Mouse (Mus musculus): ENCODE data around the gene Klhl35. TPM values are rescaled to one million over a fixed set of nuclear protein-coding genes. Genes with fewer than 3 reads are reported as not detected.
"Not testable (repeated sequence)": the region's sequence is repeated elsewhere in the genome, so short reads cannot be mapped to it uniquely, and the experiment has no call there.

Klhl35 gene
- polyA plus RNA-seq, 1 experiment: not detected

GRCm38 (mm10) chr7:99484679-99485078, 18.9 kb downstream of the Klhl35 start:
- Histone ChIP-seq H3K4me3 (replicated peaks; ENCODE audit: control insufficient read depth, low read depth, low read length) (no peak overlapping the region), H3K27ac (ENCODE audit: control insufficient read depth, insufficient read depth, low read depth, low read length, poor library complexity) (no peak overlapping the region), H3K4me1 (ENCODE audit: control insufficient read depth, insufficient read depth, low read length) (peaks cover 2% of the 10 kb centered on the region)
- TF ChIP-seq POLR2A (IDR thresholded peaks at IDR 0.05; ENCODE audit: borderline replicate concordance, control insufficient read depth, low read depth, low read length): no peak
- 88% methylated on average over 1 of the region's 1 CpGs for WGBS

GRCm38 (mm10) chr7:99489708-99490107, 23.9 kb downstream of the Klhl35 start:
- H3K4me3 ChIP-seq (replicated peaks; ENCODE audit: control insufficient read depth, low read depth, low read length): no peak overlapping the region
- 88% methylated on average over 5 of the region's 5 CpGs for WGBS

GRCm38 (mm10) chr7:99499128-99499527, 33.3 kb downstream of the Klhl35 start:
- WGBS: 79% methylated on average over 1 of the region's 1 CpGs
- H3K27ac ChIP-seq (ENCODE audit: control insufficient read depth, insufficient read depth, low read depth, low read length, poor library complexity): no peak overlapping the region
- H3K4me3 ChIP-seq (replicated peaks; ENCODE audit: control insufficient read depth, low read depth, low read length): no peak overlapping the region
- TF ChIP-seq POLR2A (IDR thresholded peaks at IDR 0.05; ENCODE audit: borderline replicate concordance, control insufficient read depth, low read depth, low read length) (no peak), CTCF (IDR thresholded peaks at IDR 0.05; ENCODE audit: control insufficient read depth, insufficient read depth, low read length) (no peak)
- H3K4me1 ChIP-seq (ENCODE audit: control insufficient read depth, insufficient read depth, low read length): no peaks in the 10 kb centered on the region

More at GRCm38 (mm10) chr7:99489708-99490107, 23.9 kb downstream of the Klhl35 start:
- Histone ChIP-seq H3K27ac (ENCODE audit: control insufficient read depth, insufficient read depth, low read depth, low read length, poor library complexity) (no peak overlapping the region), H3K4me1 (ENCODE audit: control insufficient read depth, insufficient read depth, low read length) (no peaks in the 10 kb centered on the region)
- no peak for TF ChIP-seq CTCF (IDR thresholded peaks at IDR 0.05; ENCODE audit: control insufficient read depth, insufficient read depth, low read length)
- TF ChIP-seq POLR2A (IDR thresholded peaks at IDR 0.05; ENCODE audit: borderline replicate concordance, control insufficient read depth, low read depth, low read length): no peak

GRCm38 (mm10) chr7:99500201-99500600, 34.4 kb downstream of the Klhl35 start:
- no peak overlapping the region for H3K27ac ChIP-seq (ENCODE audit: control insufficient read depth, insufficient read depth, low read depth, low read length, poor library complexity)
- TF ChIP-seq POLR2A (IDR thresholded peaks at IDR 0.05; ENCODE audit: borderline replicate concordance, control insufficient read depth, low read depth, low read length) (no peak), CTCF (IDR thresholded peaks at IDR 0.05; ENCODE audit: control insufficient read depth, insufficient read depth, low read length) (peak; percentile 97)
- H3K4me3 ChIP-seq (replicated peaks; ENCODE audit: control insufficient read depth, low read depth, low read length): no peak overlapping the region
- WGBS: 8% methylated on average over 8 of the region's 8 CpGs
- H3K4me1 ChIP-seq (ENCODE audit: control insufficient read depth, insufficient read depth, low read length): no peaks in the 10 kb centered on the region

GRCm38 (mm10) chr7:99500655-99501054, 34.9 kb downstream of the Klhl35 start:
- WGBS: 64% methylated on average over 5 of the region's 5 CpGs

GRCm38 (mm10) chr7:99501148-99501547, 35.3 kb downstream of the Klhl35 start:
- Histone ChIP-seq H3K4me1 (ENCODE audit: control insufficient read depth, insufficient read depth, low read length) (no peaks in the 10 kb centered on the region), H3K4me3 (replicated peaks; ENCODE audit: control insufficient read depth, low read depth, low read length) (no peak overlapping the region), H3K27ac (ENCODE audit: control insufficient read depth, insufficient read depth, low read depth, low read length, poor library complexity) (no peak overlapping the region)
- TF ChIP-seq CTCF (IDR thresholded peaks at IDR 0.05; ENCODE audit: control insufficient read depth, insufficient read depth, low read length): no peak
- no peak for TF ChIP-seq POLR2A (IDR thresholded peaks at IDR 0.05; ENCODE audit: borderline replicate concordance, control insufficient read depth, low read depth, low read length)
- WGBS: 63% methylated on average over 1 of the region's 1 CpGs

More at GRCm38 (mm10) chr7:99500655-99501054, 34.9 kb downstream of the Klhl35 start:
- Histone ChIP-seq H3K27ac (ENCODE audit: control insufficient read depth, insufficient read depth, low read depth, low read length, poor library complexity) (no peak overlapping the region), H3K4me1 (ENCODE audit: control insufficient read depth, insufficient read depth, low read length) (no peaks in the 10 kb centered on the region), H3K4me3 (replicated peaks; ENCODE audit: control insufficient read depth, low read depth, low read length) (no peak overlapping the region)
- no peak for TF ChIP-seq CTCF (IDR thresholded peaks at IDR 0.05; ENCODE audit: control insufficient read depth, insufficient read depth, low read length)

GRCm38 (mm10) chr7:99504556-99504955, 38.8 kb downstream of the Klhl35 start:
- H3K4me3 ChIP-seq (replicated peaks; ENCODE audit: control insufficient read depth, low read depth, low read length): no peak overlapping the region
- TF ChIP-seq CTCF (IDR thresholded peaks at IDR 0.05; ENCODE audit: control insufficient read depth, insufficient read depth, low read length) (no peak), POLR2A (IDR thresholded peaks at IDR 0.05; ENCODE audit: borderline replicate concordance, control insufficient read depth, low read depth, low read length) (no peak)
- H3K4me1 ChIP-seq (ENCODE audit: control insufficient read depth, insufficient read depth, low read length): no peaks in the 10 kb centered on the region
- H3K27ac ChIP-seq (ENCODE audit: control insufficient read depth, insufficient read depth, low read depth, low read length, poor library complexity): no peak overlapping the region

GRCm38 (mm10) chr7:99508187-99508586, 42.4 kb downstream of the Klhl35 start:
- 3% methylated on average over 2 of the region's 2 CpGs for WGBS
- not testable (repeated sequence) for H3K27ac ChIP-seq (ENCODE audit: control insufficient read depth, insufficient read depth, low read depth, low read length, poor library complexity); H3K4me1 ChIP-seq (ENCODE audit: control insufficient read depth, insufficient read depth, low read length); H3K4me3 ChIP-seq (replicated peaks; ENCODE audit: control insufficient read depth, low read depth, low read length)

- no peaks in the 10 kb centered on the region for H3K4me1 ChIP-seq (ENCODE audit: control insufficient read depth, insufficient read depth, low read length)
- no peak overlapping the region for H3K27ac ChIP-seq (ENCODE audit: control insufficient read depth, insufficient read depth, low read depth, low read length, poor library complexity)
- WGBS: 29% methylated on average over 8 of the region's 8 CpGs
- TF ChIP-seq POLR2A (IDR thresholded peaks at IDR 0.05; ENCODE audit: borderline replicate concordance, control insufficient read depth, low read depth, low read length) (no peak), CTCF (IDR thresholded peaks at IDR 0.05; ENCODE audit: control insufficient read depth, insufficient read depth, low read length) (no peak)
- H3K4me3 ChIP-seq (replicated peaks; ENCODE audit: control insufficient read depth, low read depth, low read length): no peak overlapping the region
Measured at GRCm38 (mm10) chr7:99510087-99510501, 44.3 kb downstream of the Klhl35 start.

Measured in bone marrow, adult 2 months (tissue).